Comparison of ENCODE assay signal across 8 mouse cellular contexts in genomic region chr7:81858968-81859721, GRCm38 (mm10). TPM values are rescaled to one million over a fixed set of nuclear protein-coding genes. Genes with fewer than 3 reads are reported as not detected.
DNase-seq lines count a peak whose midpoint lies in the region; ATAC-seq lines count a peak whose summit lies in the region.

Gene Tm6sf1, plus strand, starts transcription at chr7:81859001.

- peaks cover 6% of the 10 kb centered on the region; the same call in 1 of the 2 replicates for H3K27me3 ChIP-seq in heart, embryonic 12.5 days (replicated peaks)
- H3K27me3 ChIP-seq in lung, embryonic 15.5 days, result peaks cover 66% of the 10 kb centered on the region

- H3K4me1 ChIP-seq in heart, embryonic 12.5 days (replicated peaks), result peaks cover 65% of the 10 kb centered on the region
- H3K4me1 ChIP-seq in lung, embryonic 15.5 days, result peaks cover 29% of the 10 kb centered on the region

- peak within 1 kb of the TSS; percentile 80 for H3K9ac ChIP-seq in heart, embryonic 12.5 days
- peak within 1 kb of the TSS; percentile 50 for H3K9ac ChIP-seq in lung, embryonic 15.5 days

- ATAC-seq in heart, embryonic 12.5 days (ENCODE audit: insufficient number of reproducible peaks, low FRiP score), result peak; percentile 29; the same call in 1 of the 2 replicates
- ATAC-seq in lung, embryonic 15.5 days (ENCODE audit: borderline replicate concordance, extremely low read depth, low FRiP score, low TSS enrichment), result peak; percentile 55; the same call in 1 of the 2 replicates
- no peak for ATAC-seq in neutrophil, adult 5-6 weeks (ENCODE audit: extremely low read depth, insufficient number of reproducible peaks, low FRiP score, poor library complexity, severe bottlenecking)

- H3K4me3 ChIP-seq in heart, embryonic 12.5 days, result peak within 1 kb of the TSS; percentile 76
- H3K4me3 ChIP-seq in lung, embryonic 15.5 days, result peak within 1 kb of the TSS; percentile 62

- H3K4me2 ChIP-seq in heart, embryonic 12.5 days, result peak within 1 kb of the TSS; percentile 96
- peak within 1 kb of the TSS; percentile 99 for H3K4me2 ChIP-seq in lung, embryonic 15.5 days

- no peaks in the 10 kb centered on the region for H3K36me3 ChIP-seq in heart, embryonic 12.5 days
- H3K36me3 ChIP-seq in lung, embryonic 15.5 days, result no peaks in the 10 kb centered on the region

- H3K9me3 ChIP-seq in heart, embryonic 12.5 days (replicated peaks), result no peaks in the 10 kb centered on the region
- H3K9me3 ChIP-seq in lung, embryonic 15.5 days, result no peaks in the 10 kb centered on the region

- peak within 1 kb of the TSS; percentile 9; the same call in 1 of the 2 replicates for H3K27ac ChIP-seq in heart, embryonic 12.5 days (ENCODE audit: poor library complexity, severe bottlenecking)
- H3K27ac ChIP-seq in lung, embryonic 15.5 days, result peak within 1 kb of the TSS; percentile 51

- under 1% methylated on average over 64 of the region's 64 CpGs for WGBS in heart, embryonic 12.5 days
- under 1% methylated on average over 64 of the region's 64 CpGs for WGBS in lung, embryonic 15.5 days

- peak; percentile 8 for DNase-seq in urinary bladder, postnatal 25 days (ENCODE audit: low spot score)
- DNase-seq in urinary bladder, postnatal 14 days (ENCODE audit: low spot score), result no peak
- DNase-seq in embryo, embryonic 11.5 days (ENCODE audit: low read depth, low spot score), result peak; percentile 36
- peak; percentile 46 to 74 for DNase-seq in kidney, postnatal 25 days
- no peak for DNase-seq in urinary bladder, postnatal 4 days (ENCODE audit: low spot score in 2 of 2)

RNA-seq across cellular contexts. Expression of gene Tm6sf1, which starts in this region (rescaled TPM):
- 25.0 and 26.8 TPM in 2 replicates for polyA plus RNA-seq in heart, embryonic 12.5 days (2016; fragmentation: Nextera tagmentation; extraction: Ambion mirVana)
- polyA plus RNA-seq in lung, embryonic 15.5 days (2015; fragmentation: Nextera tagmentation; extraction: Ambion mirVana), result 14.7 and 18.0 TPM in 2 replicates
- 147 and 181 TPM in 2 replicates for total RNA-seq in neutrophil, adult 5-6 weeks (2017)

Comparison
In these comparisons a context has a peak if more than half of its experiments do, and no peak if none do; other contexts are left out.
1. DNase-seq: peak in urinary bladder, postnatal 25 days (single experiment), embryo, embryonic 11.5 days (single experiment) and kidney, postnatal 25 days (2 of 2); none in urinary bladder, postnatal 14 days (single experiment) and urinary bladder, postnatal 4 days (0 of 2).